Mouse (Mus musculus) large intestine, adult 2 months (tissue): ENCODE results near the gene Ccdc71l. TPM values are rescaled to one million over a fixed set of nuclear protein-coding genes. Genes with fewer than 3 reads are reported as not detected.
A peak's percentile ranks its signal among the peaks of the same experiment; 100 is the strongest.

Source experiments
- DNase-seq: peaks from one replicate; pipeline ENCODE4 v3.0.0-alpha.2; 2012; ENCODE audit warnings: low read depth, low spot score
- WGBS: fragments of 180-500 bp; shearing (Covaris S2); methylation state at CpG from one replicate; pipeline ENCODE4 v1.1.7; 2018; 5-methylcytosine and 5-hydroxymethylcytosine counted together
- polyA plus RNA-seq: library from polyadenylated mRNA; depleted of rRNA; stranded (reverse); fragments of >200 nt; gene quantifications from 2 replicates; pipeline ENCODE4 v1.2.3, GENCODE M21; 2012; rRNA removed

The Ccdc71l gene
- polyA plus RNA-seq: 17.4 and 23.5 TPM in 2 replicates

DNA sequence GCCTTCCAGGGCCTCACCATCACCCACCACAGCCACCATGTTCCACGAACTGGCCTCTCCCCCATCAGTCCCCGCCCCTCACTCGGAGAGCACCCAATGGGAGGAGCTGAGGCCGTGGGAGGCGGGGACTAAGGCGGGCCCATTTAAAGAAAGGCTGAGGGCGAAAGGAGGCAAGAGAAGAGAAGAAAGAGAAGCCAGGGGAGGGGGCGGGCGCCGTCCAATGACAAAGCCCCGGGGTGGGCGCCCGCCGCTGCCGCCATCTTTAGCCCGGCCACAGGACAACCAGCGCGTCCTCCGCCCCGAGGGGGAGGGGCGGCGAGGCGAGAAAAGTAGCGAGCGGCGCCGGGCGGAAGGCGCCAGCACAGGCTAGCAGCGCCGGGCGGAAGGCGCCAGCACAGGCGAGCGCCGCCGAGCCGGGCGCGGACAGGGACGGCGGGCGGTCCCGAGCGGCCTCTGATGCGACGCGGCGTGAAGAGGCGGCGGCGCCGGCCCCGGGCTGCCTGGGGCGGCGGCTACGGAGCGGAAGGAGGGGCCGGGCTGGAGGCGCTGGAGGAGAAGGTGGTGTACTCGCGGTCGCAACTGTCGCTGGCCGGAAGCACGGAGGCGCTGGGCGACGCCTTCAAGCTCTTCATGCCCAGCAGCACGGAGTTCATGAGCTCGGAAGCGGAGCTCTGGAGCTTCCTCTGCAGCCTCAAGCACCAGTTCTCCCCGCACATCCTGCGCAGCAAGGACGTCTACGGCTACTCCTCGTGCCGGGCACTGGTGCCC is at the start of gene Ccdc71l:
Gene Ccdc71l, plus strand, starts transcription at position 177 of the 768 bp plus-strand sequence.
- DNase-seq: peak; percentile 62
- WGBS: under 1% methylated on average over 78 of the region's 78 CpGs

DNA sequence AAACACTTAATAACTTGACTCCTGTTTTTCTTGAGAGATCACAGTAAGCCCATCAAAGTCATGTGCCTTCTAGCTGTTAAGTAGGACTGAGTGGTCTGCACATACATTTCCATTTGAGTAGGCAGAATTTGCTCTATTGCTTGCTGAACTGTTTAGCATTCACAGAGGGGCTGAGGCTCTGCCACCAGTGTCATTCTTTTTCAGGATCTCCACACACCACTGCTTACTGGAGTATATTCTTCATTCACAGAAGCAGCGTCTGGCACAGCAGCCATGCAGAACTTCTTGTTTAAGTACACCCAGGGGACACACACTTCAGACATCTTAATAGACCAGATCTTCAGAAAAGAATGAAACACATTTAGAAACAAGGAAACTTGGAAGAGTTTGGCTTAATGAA is 39.4 kb upstream of the Ccdc71l start:
- DNase-seq: no peak
- WGBS: 69% methylated on average over 1 of the region's 1 CpGs

DNA sequence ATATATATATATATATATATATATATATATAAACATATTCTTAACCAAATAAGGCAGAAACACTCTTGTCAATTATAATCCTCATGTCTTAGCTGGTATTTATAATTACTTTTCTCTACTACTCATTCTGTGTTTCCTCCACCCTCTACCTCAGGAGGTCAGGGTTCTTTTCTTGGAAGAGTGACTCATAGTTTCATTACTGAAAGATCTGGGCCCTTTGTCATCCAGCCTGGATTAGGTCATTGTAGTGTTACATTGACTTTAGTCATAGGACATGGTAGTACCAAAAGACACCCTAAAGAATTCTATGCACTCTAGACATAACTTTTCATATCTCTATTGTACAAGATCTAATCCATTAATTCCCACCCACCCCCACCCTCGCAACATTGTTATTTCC is 35.0 kb upstream of the Ccdc71l start:
- WGBS: 88% methylated on average over 1 of the region's 1 CpGs
- no peak for DNase-seq

DNA sequence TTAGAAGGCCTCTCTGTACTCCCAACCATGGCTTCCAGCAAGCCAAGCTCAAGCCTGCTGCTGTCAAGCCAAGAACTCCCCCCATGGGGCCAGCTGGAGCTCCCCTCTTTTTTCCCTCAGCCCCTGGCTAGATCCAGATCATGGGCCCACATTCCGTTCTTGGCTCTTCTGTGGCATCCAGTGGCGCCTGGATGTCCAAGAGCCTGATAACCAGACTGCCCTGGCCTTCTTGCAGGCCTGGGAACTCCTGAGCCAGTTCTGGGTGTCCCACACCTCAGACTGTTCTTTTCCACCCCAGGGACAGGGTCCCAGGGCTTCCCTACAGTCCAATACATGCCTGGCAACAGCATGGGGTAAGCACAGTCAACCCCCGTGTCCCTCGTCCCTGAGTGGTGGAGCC is 32.4 kb upstream of the Ccdc71l start:
- 95% methylated on average over 4 of the region's 4 CpGs for WGBS

GRCm38 (mm10) chr12:32348493-32348892 is 30.0 kb upstream of the Ccdc71l start:
- no peak for DNase-seq
- WGBS: 34% methylated on average over 3 of the region's 3 CpGs

More for the DNA sequence above, 32.4 kb upstream of the Ccdc71l start:
- no peak for DNase-seq

- no peak for DNase-seq
- 79% methylated on average over 1 of the region's 1 CpGs for WGBS
These were observed 26.6 kb upstream of the Ccdc71l start for GRCm38 (mm10) chr12:32351874-32352273.

GRCm38 (mm10) chr12:32379296-32379725 is 807 bp downstream of the Ccdc71l start:
- DNase-seq: peak; percentile 39
- under 1% methylated on average over 64 of the region's 67 CpGs for WGBS

GRCm38 (mm10) chr12:32379731-32380130 is 1.2 kb downstream of the Ccdc71l start:
- no peak for DNase-seq
- WGBS: under 1% methylated on average over 28 of the region's 28 CpGs

GRCm38 (mm10) chr12:32380457-32380856 is 2.0 kb downstream of the Ccdc71l start:
- 46% methylated on average over 3 of the region's 3 CpGs for WGBS

GRCm38 (mm10) chr12:32381011-32381410 is 2.5 kb downstream of the Ccdc71l start:
- 91% methylated on average over 2 of the region's 2 CpGs for WGBS
- no peak for DNase-seq

More at GRCm38 (mm10) chr12:32380457-32380856, 2.0 kb downstream of the Ccdc71l start:
- DNase-seq: no peak

- WGBS: 58% methylated on average over 1 of the region's 1 CpGs
- DNase-seq: no peak
These were observed 41.0 kb downstream of the Ccdc71l start for GRCm38 (mm10) chr12:32419537-32419936.

DNA sequence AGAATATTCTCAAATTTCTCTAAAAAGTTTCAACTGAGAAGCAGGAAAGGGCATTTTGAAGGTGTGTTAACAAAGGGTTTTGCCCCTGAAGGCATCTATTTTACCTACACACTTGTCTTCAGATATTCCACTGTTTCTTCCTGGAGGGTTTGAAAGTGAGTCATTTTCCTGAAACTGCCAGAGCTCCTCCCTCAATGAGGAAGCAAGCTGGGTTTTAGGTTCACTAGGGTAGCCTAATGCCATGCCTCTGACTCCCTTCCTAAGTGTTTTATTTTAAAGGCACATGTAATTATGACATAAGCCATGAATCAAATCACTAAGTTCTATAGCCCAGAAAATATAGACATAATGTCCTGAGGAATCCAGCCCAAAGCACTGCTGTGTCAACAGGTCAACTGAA is 49.3 kb downstream of the Ccdc71l start:
- no peak for DNase-seq

- 83% methylated on average over 1 of the region's 1 CpGs for WGBS
- DNase-seq: no peak
These were observed 52.5 kb downstream of the Ccdc71l start for GRCm38 (mm10) chr12:32431004-32431403.

Other genes with a start within 250 kb of the Ccdc71l start
- 2.8 and 5.3 TPM in 2 replicates for gene Pik3cg, start 170.0 kb upstream of the Ccdc71l start, polyA plus RNA-seq